Mouse (Mus musculus): Measurements from ENCODE around the gene Ddc. TPM values are rescaled to one million over a fixed set of nuclear protein-coding genes. Genes with fewer than 3 reads are reported as not detected.

The Ddc gene
- total RNA-seq, 2 experiments from 2014 or later = 60.8 to 74.0 TPM

- DNase-seq (ENCODE audit: low spot score in 2 of 2) = no peak
Measured at GRCm38 (mm10) chr11:11804421-11804820, 93.5 kb downstream of the Ddc start.

DNA sequence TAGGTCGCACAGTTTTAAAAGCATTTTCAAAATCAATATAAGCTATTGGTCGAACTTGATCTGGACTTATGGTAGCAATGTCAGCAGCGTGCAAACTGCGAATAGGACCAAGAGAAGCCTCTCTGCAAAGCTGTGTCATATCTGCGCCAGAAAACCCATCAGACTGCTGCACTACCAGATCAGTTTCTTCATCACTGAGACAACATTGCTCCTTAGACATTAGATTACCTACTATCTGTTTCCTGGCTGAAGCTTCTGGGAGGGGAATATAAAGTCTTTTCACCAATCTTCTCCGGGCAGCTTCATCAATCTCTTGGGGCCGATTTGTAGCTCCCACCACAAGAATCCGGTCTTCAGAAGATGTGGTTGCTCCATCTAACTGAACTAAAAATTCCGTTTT is 96.9 kb downstream of the Ddc start:
- DNase-seq (ENCODE audit: low spot score in 2 of 2) = no peak

GRCm38 (mm10) chr11:11800304-11800703 is 97.6 kb downstream of the Ddc start:
- DNase-seq (ENCODE audit: low spot score in 2 of 2) = no peak

GRCm38 (mm10) chr11:11798690-11799089 is 99.3 kb downstream of the Ddc start:
- DNase-seq (ENCODE audit: low spot score in 2 of 2) = no peak

- DNase-seq (ENCODE audit: low spot score in 2 of 2) = no peak
Measured at GRCm38 (mm10) chr11:11794626-11795025, 103.3 kb downstream of the Ddc start.

GRCm38 (mm10) chr11:11788521-11788974 is 109.4 kb downstream of the Ddc start:
- peak; percentile 78 to 80 for DNase-seq (ENCODE audit: low spot score in 2 of 2)

DNA sequence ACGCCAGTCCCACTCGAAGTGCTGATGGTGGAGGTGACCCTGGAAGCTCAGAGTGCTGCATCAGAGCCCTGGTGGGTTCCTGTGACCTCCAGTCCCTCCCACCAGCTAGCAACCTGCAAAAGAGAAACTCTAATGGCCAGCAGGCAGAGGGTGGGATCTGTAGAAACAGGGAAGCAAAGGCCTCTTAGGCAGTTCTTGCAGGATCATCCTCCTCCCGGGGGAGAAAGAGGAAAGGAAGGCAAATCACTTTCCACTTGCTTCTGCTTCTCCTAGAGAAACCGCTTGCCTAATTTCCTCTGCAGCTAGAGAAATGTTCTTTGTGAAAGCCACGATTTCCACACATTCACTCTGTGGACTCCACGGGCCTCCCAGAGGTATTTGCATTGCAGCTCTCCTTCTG is 112.5 kb downstream of the Ddc start:
- no peak for DNase-seq (ENCODE audit: low spot score in 2 of 2)

DNA sequence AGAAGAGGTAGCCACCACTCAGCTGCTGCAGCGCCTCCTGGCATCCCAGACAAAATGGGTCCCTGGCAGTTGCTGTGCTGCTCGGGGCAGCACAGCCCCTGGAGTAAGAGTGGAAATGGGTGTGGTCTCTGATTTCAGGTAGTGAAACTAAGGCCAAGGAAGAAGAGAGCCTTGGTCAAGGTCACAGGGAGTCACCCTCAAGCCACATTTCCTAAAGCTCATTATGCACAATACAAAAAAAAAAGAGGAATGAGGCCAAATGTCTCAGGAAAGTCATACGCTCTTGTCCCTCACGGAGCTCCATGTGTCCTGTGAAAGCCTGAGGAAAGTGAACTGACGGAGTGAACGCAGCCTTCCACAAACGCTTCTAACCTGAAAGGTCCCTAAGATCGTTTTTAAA is 116.2 kb downstream of the Ddc start:
- DNase-seq (ENCODE audit: low spot score in 2 of 2) = no peak

DNA sequence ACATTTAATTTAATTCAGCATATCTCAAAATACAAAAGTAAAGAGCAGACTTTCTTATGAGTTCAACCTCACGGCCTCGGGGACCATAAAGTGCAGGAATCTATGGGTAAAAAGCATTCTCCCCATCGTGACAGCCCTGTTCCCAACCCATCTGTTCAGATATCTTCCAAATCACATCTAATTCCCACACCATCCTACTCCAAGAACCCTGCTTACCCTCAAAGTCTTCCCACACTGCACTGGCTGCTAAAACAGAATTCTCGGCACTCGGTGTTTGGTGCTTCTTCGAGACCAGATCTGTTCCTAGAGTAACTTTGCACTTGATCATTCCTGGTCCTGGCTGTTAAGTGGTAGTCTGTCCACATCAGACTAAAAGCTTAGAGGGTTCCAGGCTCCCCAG is 119.6 kb downstream of the Ddc start:
- DNase-seq (ENCODE audit: low spot score in 2 of 2) = no peak

DNA sequence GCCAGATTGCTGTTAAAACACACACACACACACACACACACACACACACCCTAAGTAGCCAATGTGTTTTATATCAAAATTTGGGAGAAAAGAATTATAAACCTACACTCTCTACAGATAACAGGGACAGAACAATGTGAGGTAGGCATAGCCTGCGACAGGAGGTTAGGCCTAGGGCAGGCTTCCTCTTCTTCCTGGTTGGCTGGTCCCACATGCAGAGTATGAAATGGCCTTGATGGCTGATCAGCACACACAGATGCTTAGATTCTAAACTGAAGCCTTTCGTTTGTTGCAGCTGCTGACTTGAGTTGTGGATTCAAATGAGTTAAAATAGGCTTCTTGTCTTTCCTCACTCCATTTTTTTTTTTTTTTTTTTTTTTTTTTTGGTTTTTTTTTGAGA is 120.1 kb downstream of the Ddc start:
- DNase-seq (ENCODE audit: low spot score in 2 of 2) = no peak

GRCm38 (mm10) chr11:11777246-11777645 is 120.7 kb downstream of the Ddc start:
- DNase-seq (ENCODE audit: low spot score in 2 of 2) = no peak

GRCm38 (mm10) chr11:11776822-11777174 is 121.1 kb downstream of the Ddc start:
- no peak for DNase-seq (ENCODE audit: low spot score in 2 of 2)

- no peak for DNase-seq (ENCODE audit: low spot score in 2 of 2)
Measured at GRCm38 (mm10) chr11:11776071-11776821, 121.7 kb downstream of the Ddc start.

- no peak for DNase-seq (ENCODE audit: low spot score in 2 of 2)
Measured at GRCm38 (mm10) chr11:11774893-11775292, 123.1 kb downstream of the Ddc start.

GRCm38 (mm10) chr11:11774384-11774783 is 123.6 kb downstream of the Ddc start:
- no peak for DNase-seq (ENCODE audit: low spot score in 2 of 2)

GRCm38 (mm10) chr11:11772196-11772595 is 125.7 kb downstream of the Ddc start:
- no peak for DNase-seq (ENCODE audit: low spot score in 2 of 2)

GRCm38 (mm10) chr11:11770691-11771090 is 127.3 kb downstream of the Ddc start:
- no peak for DNase-seq (ENCODE audit: low spot score in 2 of 2)

GRCm38 (mm10) chr11:11769281-11769680 is 128.7 kb downstream of the Ddc start:
- no peak for DNase-seq (ENCODE audit: low spot score in 2 of 2)

GRCm38 (mm10) chr11:11768057-11768456 is 129.9 kb downstream of the Ddc start:
- DNase-seq (ENCODE audit: low spot score in 2 of 2) = no peak

DNA sequence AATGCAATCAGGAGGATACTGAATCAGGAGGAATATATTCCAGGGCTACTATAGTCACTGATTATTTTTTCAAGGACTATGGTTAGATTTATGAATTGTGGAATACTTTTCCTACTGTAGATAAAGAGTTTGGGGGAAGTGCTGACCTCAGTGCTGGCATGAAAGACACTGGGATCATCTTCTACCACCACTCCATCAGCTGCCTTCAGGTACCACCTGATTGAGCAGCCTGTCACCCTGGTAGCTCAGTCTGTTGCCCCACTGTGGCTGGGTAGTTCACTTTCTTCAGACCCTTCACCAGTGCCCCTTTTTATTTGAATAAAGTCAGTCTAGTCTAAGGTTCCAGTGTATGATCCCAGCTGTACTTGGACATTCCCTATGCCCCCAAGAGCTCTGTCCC is 131.2 kb downstream of the Ddc start:
- DNase-seq (ENCODE audit: low spot score in 2 of 2) = no peak

DNA sequence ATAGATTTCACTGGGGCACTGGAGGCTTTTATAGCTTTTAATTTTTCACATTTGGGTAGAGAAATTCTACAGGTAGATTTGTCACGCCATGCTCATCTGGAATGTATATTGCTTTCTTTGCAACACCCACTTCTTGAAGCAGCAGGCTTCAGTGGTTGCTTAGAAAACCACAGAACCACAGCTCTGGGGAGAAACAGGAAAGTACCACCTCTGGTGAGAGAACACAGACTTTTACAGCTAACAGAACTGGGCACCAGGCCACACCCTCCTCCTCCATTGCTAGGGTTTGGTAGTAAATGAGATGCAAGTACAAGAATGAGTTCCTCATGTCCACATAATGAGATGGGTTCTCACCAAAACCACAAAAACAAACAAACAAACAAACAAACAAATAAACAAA is 131.8 kb downstream of the Ddc start:
- DNase-seq (ENCODE audit: low spot score in 2 of 2) = no peak

GRCm38 (mm10) chr11:11765414-11765813 is 132.5 kb downstream of the Ddc start:
- DNase-seq (ENCODE audit: low spot score in 2 of 2) = no peak
